Mouse (Mus musculus) frontal cortex, adult (tissue): ENCODE measurements around the gene Smoc1.
A peak's percentile ranks its signal among the peaks of the same experiment; 100 is the strongest.

Experiments used
- ATAC-seq: cut with Nextera tagmentation; 2 replicates; pipeline ENCODE4 v1.9.2; 2017; ENCODE audit warnings: mild to moderate bottlenecking, moderate library complexity, mixed read lengths; ENCODE audit not compliant: low TSS enrichment

Smoc1 gene

DNA sequence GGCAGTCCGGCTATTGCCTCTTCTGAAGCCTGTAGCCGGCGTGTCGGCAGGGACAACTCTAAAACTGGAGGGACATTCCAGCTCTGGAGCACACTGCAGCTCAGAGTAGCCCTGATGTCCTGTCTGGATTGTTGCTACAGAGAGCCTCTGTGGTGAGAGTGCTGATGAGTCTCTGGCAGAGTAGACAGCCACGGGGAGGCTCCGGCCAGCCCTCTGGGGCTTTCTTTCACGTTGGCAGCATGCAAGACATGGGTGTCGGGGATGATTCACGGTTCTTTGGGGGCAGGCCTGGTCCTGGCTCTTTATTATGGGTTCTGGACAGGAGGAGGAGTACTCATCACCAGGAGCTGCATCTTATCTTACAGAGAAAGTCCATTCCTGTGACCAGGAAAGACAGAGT lies 140.5 kb downstream of the Smoc1 start:
- no peak for ATAC-seq

DNA sequence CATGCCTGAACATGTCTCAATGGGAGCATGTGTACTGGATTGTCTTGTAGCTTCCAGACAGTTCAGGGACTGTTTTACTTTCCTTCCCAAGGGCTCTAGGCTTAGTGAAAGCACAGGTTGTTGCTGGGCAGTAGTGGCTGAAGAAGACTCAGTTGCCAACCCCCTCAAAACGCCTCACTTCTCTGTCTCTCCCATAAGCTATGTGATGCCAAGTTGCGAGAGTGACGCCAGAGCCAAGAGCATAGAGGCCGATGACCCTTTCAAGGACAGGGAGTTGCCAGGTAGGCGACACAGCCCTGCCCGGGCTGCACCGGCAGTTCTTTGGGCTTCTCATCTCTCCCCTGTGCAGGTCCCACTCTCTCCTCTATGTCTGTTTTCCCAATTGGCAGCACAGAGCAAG lies 141.4 kb downstream of the Smoc1 start:
- ATAC-seq = no peak

DNA sequence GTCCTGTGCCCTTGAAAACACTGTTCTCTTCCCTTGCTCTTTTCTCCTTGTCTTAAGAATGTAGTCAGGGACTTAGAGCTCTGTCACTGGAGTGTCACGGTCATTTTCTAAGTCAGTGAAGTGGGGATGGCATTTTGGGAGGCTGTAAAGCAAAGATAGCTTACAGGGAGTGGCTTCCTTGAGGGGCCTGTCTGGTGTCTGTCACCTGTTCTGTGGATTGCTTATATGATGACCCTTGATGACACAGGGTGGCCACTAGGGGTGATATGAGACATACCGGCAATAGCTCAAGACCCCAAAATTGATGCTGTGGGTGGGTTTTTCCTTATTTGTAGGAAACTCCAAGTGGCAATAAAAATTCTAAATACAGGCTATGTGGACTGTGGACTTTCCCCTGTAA lies 141.9 kb downstream of the Smoc1 start:
- ATAC-seq = no peak

DNA sequence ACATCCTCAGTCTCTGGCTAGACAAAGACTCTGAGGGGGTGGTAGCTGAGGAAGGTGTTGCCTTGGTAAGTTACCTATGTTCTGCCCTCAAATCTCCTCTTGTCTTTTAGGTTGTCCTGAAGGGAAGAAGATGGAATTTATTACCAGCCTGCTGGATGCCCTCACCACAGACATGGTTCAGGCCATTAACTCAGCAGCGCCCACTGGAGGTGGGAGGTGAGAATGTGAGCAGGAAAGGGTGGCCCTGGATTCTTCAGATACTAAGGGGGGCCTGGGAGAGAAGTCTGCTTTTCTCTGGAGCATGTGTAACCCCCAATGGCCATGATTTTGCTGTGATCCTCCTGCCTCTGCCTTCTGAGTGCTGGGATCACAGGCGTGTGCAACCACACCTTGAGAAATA lies 143.5 kb downstream of the Smoc1 start:
- no peak for ATAC-seq

DNA sequence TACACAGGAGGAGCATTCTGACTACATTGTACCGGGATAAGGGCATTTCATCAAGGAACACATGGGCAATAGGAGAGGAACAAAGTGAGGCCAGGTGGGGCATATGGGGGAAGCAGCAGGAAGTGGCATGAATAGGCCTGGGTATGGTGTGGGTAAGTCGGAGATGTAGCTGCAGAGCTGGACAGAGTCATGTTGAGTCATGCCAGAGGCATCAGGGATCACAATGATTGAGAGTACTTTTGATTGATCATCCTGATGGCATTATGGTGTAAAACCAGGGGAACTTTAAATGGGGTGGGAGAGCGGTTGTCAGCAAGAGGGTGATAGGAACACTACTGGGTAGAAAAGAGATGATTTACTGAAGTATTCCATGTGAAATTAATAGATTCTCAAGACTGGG lies 146.4 kb downstream of the Smoc1 start:
- ATAC-seq = no peak

DNA sequence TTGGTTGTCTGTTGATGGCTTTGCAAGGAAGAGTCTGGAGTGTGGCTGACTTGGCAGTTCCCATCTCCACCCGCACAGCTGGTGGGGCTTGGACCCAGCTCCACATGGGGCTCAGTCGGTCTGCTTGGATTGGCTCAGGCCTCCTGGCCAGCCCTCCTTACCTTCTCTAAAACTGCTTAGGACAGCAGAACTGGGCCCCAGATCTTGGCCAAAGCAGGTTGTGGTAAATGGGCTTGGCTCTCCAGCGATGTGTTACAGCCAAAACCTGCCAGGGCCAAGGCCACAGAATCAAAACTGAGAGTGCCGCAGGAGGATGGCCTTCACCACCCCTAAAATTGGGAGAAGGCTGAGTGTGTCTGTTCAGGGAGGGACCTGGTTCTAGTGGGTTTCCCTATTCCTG lies 147.3 kb downstream of the Smoc1 start:
- no peak for ATAC-seq

DNA sequence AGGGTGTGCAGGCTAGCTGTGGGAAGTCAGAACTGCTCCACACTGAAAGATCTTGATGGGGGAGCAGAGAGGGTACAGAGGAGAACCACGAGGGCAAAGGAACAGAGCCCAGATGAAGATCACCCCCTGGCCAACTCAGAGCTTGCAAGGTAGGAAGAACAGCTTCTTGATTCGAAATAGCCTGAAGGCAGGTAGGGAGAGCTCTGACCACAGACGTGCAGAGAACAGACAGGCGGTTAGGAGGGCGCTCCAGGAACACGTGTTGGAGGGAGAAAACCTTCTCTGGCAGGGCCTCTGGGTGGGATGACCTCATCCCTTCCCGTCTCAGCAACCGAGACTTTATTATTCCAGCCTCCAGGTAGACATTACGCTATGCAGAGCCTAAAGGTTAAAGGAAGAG lies 148.6 kb downstream of the Smoc1 start:
- ATAC-seq = no peak

DNA sequence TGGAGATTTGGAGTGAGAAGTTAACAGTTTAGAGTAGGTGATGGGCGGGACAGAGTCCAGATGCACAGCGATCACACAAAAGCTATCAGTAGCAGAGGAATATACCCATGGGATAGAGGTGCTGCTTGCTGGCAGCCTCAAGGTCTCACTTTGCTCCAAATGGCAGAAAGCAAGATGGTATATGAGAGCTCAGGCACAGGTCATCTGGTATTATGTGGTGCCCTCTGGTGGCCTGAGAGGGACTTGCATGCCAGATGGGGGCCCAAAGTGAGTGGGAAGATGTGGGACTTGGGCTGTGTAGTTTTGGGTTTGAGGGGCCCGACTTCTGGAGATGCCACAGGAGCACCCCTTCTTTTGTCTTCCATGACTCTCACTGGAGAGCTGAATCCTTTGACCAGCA lies 155.5 kb downstream of the Smoc1 start:
- ATAC-seq = peak; percentile 41; the same call in 1 of the 2 replicates

DNA sequence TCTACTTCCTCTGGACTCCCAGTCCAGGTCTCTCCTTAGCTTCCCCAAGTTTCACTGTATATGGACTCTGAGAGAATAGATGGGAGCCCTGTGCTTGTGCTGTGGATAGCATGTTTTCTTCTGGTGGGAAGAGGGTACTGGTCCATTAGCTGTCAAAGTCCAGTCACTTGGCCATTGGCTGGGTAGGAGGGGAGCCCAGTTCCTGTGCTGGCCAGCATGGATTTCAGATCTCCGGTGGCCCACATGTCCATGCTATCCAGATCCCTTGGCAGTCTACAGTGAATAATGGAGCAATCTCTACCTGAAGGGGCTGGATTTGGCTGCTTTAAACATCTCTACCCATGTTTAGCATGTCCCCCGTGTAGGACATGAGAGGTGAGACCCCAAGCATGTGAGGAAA lies 158.4 kb downstream of the Smoc1 start:
- no peak for ATAC-seq

DNA sequence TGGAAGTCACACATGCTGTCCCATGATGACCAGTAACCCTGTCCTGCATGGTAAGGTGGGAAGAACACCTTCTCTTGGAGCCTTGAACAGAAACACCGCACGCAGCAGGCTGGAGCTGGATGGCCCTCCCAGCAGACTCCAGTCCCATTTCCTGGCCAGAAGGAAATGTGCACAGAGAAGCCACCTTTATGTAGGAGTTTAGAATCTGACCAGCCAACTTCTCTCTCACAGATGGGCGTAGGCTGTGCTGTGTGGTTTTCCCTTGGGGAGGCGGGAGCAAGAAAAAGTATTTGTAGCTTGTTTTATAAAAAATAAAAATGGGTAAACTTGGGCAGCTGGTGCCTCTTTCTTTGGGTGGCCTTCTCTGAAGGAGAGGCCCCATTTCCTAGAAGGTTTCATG lies 159.5 kb downstream of the Smoc1 start:
- ATAC-seq = peak; percentile 90

DNA sequence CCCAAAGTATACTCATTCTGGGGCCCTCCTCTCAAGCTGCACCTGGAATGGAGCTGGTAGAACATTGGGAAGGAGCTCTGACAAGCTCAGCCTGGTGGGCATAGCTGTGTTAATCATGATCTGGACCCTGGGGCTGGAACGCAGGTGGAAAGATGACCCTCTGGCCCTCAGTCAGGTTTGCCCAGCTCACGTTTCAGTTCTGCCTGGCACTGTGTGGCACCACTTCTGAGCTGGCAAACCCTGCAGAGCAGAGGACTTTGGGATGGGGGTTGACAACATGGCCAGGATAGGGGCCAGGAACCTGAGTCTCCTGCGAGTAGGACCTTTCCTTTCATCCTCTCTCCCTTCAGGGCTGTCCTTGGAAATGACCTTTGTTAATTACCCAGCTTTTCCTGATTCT lies 160.1 kb downstream of the Smoc1 start:
- no peak for ATAC-seq

DNA sequence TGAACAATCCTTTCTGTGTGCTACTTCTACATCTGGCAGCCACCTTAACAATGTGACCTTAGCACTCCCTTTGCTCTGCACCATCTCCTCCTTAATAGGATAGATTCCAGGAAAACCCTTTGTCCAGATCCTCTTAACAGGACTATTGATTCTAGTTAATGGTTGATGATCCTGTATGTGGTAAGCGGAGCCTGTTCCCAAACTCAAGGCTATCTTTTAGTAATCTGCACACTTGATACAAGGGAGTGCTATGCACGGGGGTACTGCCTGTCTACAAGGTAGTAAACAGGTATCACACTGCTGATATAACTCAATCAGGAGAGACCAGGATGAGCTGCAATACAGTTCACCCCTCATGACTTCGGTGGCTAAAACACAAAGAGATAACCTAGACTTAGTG lies 161.8 kb downstream of the Smoc1 start:
- no peak for ATAC-seq

DNA sequence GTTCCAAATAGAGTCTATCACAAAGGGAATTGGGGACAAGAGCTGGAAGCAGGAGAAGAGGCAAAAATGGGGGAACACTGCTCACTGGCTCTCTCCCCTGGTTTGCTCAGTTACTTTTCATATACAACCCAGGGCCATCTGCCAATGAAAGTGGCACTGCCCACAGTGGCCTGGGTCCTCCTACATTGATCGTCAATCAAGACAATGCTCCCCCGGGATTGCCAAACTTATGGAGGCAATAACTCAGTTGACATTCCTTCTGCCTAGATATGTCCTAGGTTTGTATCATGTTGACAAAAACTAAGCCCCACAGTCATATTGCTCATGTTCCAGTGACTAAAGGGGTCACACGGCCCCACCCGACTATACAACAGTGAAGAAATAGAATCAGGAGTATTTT lies 162.4 kb downstream of the Smoc1 start:
- ATAC-seq = no peak

DNA sequence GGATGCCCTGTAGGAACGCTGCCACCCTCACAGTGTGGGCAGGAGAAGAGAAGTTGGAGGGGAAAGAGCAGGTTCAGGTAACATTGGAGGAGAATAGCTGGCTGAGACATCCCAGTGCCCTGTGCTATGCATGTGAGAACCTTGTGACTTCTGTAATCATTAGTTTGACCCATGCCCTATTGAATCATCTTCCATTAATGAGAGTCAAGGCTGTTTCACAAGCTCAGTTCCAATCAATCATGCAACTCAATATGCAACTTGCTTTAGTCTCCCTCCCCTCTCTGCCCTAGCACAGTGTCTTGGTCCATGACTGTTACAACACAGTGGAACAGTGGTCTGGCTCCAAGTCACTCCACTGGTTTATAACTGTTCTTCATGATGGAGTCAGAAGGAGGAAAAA lies 163.0 kb downstream of the Smoc1 start:
- no peak for ATAC-seq

DNA sequence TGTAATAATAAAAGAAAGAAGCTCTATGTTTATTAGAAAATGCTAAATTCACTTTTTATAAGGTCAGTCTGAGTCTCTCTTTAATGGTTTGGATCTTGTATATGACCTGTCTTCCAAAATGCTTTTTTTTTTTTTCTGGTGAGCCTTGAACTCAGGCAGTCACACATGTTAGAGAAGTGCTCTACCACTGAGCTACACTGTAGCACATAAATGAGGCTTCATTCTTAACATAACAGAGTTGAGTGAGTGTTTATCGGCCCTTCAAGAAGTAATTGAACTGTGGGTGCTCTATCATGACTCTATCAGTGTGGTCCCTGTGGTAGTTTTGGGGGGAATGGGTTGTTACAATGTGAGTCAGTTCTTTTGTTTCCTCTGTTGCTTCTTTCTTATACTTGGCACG lies 167.4 kb downstream of the Smoc1 start:
- no peak for ATAC-seq

DNA sequence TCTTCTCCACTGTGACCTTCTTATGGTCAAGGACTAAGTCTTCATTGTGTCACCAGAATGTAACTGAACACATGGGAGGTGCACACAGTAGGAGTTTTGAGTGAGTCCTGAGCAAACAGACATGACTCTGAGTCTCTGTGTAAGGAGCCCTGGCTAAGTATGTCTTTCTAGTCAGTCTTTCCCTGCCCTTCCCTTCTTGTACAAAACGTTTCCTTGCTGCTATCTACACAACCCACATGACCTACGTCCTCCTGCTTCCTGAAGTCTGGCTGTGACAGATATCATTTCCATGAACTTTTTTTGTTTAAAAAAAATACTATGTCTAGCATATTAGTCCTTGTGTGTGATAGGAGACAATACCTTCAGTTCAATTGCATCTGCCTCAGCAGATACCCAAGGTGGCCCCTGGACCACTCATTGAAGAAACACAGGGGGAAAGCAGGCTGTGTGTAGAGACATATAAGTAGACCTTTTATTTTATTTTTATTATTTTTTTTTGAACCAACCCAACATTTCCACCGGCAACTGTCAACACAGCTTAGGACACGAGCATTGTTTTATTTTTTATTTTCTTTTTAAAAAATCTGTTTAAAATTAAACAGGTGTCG lies 171.0 kb downstream of the Smoc1 start:
- ATAC-seq = no peak

DNA sequence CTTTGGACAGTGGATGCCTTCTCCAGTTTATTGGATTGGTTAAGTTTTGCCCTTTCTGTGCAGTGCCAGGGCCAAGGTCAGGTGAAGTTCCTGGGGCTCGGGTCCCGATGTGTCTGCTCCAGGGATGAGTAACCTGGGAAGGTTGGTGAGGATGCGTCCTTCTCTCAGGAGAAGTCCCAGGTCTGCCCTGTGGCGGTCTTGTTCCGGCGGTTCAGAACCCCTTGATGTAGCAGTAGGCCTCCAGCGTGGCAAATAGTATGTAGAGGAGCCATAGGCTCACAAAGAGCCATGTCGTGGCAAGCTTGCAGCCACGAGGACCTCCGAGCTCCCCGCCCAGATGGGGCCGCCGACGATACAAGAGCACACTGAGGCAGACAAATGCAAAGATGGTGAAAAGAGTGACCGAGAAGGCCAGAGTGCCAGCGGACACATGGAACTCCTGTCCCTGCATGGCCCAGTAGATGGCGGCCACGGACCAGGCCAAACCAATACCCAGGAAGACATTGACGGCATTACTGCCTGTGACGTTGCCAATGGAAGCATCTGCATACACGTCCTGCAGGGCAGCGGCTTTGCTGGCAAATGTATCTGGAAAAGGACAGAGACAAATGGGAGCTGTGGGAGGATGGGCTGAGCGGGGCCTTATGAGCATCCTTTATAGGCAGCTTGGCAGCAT lies 172.8 kb downstream of the Smoc1 start:
- peak; percentile 97 for ATAC-seq

DNA sequence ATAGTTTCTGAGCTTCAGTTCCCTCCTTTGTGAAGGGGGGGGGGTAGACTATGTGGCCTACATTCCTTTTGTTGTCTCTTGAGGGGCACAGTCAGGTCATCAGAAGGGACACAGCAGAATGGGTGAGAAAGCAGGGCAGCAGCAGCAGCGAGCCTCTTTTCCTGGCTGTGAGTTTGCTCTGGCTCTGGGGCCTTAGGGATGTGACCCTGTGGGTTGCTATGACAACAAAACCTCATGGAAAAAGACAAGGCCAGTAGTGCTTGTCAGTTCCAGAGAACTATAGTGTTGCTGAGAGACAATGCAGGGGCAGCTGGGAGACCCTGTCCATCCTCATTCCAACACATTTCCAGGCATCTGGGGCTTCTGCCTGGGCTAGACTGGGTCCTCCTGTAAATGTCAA lies 176.6 kb downstream of the Smoc1 start:
- ATAC-seq = no peak

DNA sequence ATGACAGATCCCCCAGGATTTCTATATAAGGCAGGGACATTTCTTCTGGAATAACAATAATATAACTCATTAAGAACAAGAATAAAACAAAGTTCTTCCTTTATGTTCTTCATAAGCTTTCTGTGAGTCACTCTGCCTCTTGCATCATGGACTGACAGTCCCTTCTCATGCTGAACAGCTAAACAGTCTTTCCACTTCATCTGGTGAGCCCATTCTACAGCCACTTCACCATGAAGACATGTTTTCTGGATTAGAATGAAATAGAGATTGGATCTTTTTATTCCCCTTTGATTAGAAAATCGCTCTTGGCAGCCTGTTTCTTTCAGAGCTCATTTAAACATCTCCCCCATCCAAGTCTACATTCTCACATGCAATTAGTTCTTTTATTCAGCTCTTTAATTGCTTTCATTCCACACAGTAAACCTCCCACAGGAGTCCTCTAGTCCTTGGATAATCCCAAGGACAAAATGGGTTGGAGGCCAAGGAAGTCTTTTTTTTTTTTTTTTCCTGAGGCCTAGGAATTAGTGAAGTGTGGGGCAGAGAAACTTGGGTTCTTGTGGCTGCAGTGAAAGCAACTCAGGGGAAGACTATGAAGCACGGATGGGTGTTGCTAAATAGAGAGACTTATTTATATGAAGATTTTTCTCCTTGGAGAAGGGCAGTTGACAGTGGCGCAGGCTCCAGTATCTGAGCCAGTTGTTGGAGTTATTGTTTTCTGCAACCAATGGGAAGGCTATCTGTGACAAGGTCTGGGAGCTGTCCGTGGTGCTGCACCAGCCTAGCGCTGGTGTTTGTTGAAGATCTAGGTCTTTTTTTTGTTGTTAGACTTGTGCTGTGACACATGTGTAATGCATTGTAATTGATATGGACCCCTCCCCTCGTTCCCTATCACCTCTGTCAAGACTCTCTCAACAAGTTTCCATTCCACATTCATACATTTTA lies 179.3 kb downstream of the Smoc1 start:
- ATAC-seq = no peak

DNA sequence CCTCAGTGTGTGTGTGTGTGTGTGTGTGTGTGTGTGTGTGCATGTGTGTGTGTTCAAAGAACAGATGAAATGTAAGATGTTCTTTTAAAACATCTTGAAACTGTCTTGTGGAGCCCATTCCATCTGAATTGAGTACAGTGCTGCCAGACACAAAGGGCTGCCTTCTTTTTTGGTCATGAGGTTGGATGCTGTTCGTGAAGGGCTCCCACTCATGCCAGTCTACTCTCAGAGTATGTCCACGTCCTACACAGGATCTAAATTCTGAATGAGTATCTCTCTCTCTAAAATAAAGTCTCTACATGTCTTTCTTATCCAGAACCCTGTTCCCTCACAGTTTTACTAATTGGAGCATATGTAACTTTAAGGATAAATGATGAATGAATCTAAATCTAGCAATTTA lies 182.0 kb downstream of the Smoc1 start:
- ATAC-seq = peak; percentile 77; the same call in 1 of the 2 replicates

DNA sequence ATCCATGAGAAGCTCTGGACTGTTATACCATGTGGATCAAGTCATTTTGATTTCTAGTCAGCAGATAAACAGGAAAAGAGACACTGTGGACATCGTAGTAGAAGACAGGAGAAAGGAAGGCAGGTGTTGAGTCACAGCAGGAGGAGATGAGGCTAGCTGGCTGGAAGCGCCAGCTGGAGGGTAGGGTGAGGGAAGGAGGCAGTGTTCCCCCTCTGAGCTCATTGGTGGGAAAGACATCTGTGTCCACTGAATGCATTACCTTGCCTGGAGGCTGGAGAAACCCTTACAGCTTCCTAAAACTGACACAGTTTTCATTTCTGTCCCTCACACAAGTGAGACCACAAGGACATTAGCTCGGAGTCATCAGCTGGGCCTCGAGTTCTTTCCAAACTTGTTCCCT lies 192.7 kb downstream of the Smoc1 start:
- peak; percentile 60; the same call in 1 of the 2 replicates for ATAC-seq

DNA sequence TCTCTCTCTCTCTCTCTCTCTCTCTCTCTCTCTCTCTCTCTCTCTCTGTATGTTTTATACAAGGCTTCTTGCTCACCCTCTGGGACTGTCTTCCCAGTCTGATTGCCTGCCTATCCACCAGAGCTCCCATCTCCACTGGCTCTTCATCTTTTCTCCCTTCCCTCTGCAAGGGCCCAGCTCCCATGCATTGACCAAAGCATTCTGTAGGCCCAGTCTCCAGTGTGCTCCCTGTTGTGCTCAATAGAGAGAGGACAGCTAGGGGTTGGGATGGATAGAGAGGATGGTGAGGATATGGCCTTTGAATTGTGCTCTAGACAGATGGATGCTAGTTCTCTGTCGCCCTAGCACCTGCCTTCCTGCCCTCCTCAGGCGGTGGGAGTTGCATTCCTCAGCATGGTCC lies 196.7 kb downstream of the Smoc1 start:
- no peak for ATAC-seq

DNA sequence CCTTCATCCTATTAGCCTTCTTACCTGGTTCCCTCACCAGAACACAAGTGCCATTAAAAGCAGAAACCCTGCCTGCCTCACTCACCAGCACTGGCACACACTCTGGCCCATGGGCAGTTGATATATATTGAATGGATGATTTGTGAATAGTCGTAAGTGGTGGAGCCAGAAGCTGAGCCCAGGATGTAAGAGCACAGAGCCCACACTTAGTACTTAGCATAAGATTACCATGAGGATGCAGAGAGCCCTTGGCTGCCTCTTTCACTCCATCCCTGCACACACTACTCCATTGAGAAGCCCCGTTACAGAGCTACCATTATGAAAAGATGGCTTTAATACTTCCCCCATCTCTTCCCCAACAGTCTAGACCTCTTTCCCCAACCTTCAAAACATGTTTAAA lies 198.2 kb downstream of the Smoc1 start:
- ATAC-seq = no peak
